Mouse (Mus musculus) heart, postnatal 14 days (tissue): ENCODE measurements around the gene Gimap4. TPM values are rescaled to one million over a fixed set of nuclear protein-coding genes. Genes with fewer than 3 reads are reported as not detected.
A peak's percentile ranks its signal among the peaks of the same experiment; 100 is the strongest.
"Not testable (repeated sequence)": the region's sequence is repeated elsewhere in the genome, so short reads cannot be mapped to it uniquely, and the experiment has no call there.

Experiments used
- DNase-seq, 2 experiments: peaks; one replicate each; pipeline ENCODE4 v3.0.0; 2021 to 2022
- intact Hi-C: fragments of 180-260 bp; cut with DNase I; formaldehyde crosslinking; loops from one replicate; pipeline ENCODE4 v1.15.1; 2025
- total RNA-seq, 2 experiments: library from RNA; stranded (reverse); gene quantifications; 2 replicates each; pipeline ENCODE4 v1.2.3; 2021

The Gimap4 gene
- total RNA-seq, 2 experiments from 2014 or later, result 32.2 to 42.6 TPM

DNA sequence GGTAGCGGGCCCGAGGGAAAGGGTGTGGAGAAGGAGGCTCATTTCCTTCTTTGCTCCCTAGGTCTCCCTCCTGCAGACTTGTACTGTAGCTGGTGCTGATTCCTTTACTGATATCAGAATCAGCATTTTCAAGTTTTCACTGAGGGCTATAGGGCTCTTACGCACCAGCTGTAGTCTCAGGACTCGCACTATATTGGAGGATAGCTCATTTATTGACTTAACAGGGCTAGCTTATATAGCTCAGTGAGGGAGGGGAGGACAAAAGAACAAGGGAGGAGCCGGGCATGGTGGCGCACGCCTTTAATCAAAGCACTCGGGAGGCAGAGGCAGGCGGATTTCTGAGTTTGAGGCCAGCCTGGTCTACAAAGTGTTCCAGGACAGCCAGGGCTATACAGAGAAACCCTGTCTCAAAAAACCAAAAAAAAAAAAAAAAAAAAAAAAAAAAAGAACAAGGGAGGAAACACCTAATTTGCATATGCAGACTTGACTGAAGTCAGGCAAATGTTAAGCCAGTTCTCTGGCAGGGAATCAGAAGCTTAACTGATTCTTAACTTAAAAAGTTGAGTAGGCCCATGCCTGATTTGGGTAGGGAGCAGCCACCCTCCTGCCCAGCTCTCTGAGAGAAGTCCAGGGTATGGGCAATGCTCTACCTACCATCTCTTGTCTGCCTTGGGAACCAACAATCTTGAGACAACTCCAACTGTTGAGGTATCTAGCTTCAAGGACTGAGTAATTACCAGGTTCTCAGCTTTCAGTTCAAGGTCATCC, 9.9 kb upstream of the Gimap4 start:
- no peak for DNase-seq
- intact Hi-C loops, result loop anchor here (2.0 kb wide), 1 partner anchor 28 kb away; the partner anchor contains the start of gene Gimap8

GRCm38 (mm10) chr6:48675400-48675930, 8.9 kb upstream of the Gimap4 start:
- no peak for DNase-seq

GRCm38 (mm10) chr6:48675931-48676859, 8.2 kb upstream of the Gimap4 start, which contains the start of gene Gimap9:
Gimap9 (plus strand) TSS chr6:48676129.
- intact Hi-C loops, result loop anchor here (2.0 kb wide), 1 partner anchor 29 kb away; the partner anchor contains the start of gene Gimap8

More at GRCm38 (mm10) chr6:48675400-48675930, 8.9 kb upstream of the Gimap4 start:
- intact Hi-C loops, result loop anchor here (2.0 kb wide), 1 partner anchor 29 kb away; the partner anchor contains the start of gene Gimap8

DNA sequence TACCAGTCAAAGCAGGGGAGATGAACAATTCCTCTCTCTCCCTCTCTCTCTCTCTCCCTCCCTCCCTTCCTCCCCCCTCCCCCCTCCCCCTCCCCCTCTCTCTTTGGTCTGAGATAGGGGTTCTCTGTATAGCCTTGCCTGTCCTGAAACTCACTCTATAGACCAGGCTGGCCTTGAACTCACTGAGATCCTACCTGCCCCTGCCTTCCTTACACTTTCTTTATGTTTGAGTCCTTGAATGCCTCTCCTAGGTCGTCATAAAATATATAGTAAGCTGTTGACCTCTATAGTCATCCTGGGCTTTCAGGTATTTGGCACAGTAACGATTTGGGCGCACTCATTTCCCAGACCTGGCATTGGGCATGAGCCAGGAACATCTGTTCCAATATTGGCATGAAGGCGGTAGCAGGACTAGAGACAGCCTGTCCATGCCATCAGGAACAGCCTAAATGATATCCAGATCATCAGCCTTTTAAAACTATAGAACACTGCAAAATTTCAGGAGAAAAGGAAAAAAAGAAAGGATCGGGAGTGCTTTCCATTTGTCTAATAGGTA, 7.4 kb upstream of the Gimap4 start:
- DNase-seq, result no peak
- intact Hi-C loops, result no loop called here

More at GRCm38 (mm10) chr6:48675931-48676859, 8.2 kb upstream of the Gimap4 start, which contains the start of gene Gimap9:
- peak in 1 of 2 experiments; percentile 39 for DNase-seq

GRCm38 (mm10) chr6:48677492-48678345, 6.6 kb upstream of the Gimap4 start:
- DNase-seq, result no peak
- intact Hi-C loops, result no loop called here

GRCm38 (mm10) chr6:48678391-48678790, 6.0 kb upstream of the Gimap4 start:
- intact Hi-C loops, result no loop called here

GRCm38 (mm10) chr6:48679701-48680100, 4.6 kb upstream of the Gimap4 start:
- DNase-seq, result no peak
- intact Hi-C loops, result no loop called here

More at GRCm38 (mm10) chr6:48678391-48678790, 6.0 kb upstream of the Gimap4 start:
- no peak for DNase-seq

- no peak for DNase-seq
- intact Hi-C loops, result no loop called here
Measured at GRCm38 (mm10) chr6:48680421-48680820, 3.9 kb upstream of the Gimap4 start.

- DNase-seq, result no peak
- intact Hi-C loops, result no loop called here
Measured at GRCm38 (mm10) chr6:48681472-48682090, 2.8 kb upstream of the Gimap4 start.

- no peak for DNase-seq
- intact Hi-C loops, result no loop called here
Measured at GRCm38 (mm10) chr6:48682271-48682670, 2.1 kb upstream of the Gimap4 start.

DNA sequence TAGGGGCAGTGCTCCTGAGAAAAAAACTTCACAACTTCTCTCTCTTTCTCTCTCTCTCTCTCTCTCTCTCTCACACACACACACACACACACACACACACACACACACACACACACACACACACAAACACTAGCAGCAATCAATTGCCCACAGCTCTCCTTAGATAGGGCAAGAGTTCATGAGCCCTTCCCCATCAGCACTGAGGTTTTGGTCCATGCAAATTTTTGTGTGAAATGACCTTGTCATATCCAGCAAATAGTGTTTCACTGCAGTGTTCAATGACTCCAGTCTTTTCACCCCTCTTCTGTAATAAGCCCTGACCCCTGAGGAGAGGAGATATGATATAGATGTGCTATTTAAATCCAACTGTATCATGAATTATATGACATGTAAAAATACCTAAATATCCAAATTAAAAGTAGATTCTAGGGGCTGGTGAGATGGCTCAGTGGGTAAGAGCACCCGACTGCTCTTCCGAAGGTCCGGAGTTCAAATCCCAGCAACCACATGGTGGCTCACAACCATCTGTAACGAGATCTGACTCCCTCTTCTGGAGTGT, 1.0 kb upstream of the Gimap4 start:
- DNase-seq, intact Hi-C loops: not testable (repeated sequence)

GRCm38 (mm10) chr6:48684806-48685205, 457 bp downstream of the Gimap4 start:
- DNase-seq, result no peak
- intact Hi-C loops, result loop anchor here (2.0 kb wide), 1 partner anchor 38 kb away; the partner anchor contains the start of gene Gimap8

- no peak for DNase-seq
- intact Hi-C loops, result loop anchor here (2.0 kb wide), 1 partner anchor 38 kb away; the partner anchor contains the start of gene Gimap8
Measured at GRCm38 (mm10) chr6:48685251-48685650, 902 bp downstream of the Gimap4 start.

DNA sequence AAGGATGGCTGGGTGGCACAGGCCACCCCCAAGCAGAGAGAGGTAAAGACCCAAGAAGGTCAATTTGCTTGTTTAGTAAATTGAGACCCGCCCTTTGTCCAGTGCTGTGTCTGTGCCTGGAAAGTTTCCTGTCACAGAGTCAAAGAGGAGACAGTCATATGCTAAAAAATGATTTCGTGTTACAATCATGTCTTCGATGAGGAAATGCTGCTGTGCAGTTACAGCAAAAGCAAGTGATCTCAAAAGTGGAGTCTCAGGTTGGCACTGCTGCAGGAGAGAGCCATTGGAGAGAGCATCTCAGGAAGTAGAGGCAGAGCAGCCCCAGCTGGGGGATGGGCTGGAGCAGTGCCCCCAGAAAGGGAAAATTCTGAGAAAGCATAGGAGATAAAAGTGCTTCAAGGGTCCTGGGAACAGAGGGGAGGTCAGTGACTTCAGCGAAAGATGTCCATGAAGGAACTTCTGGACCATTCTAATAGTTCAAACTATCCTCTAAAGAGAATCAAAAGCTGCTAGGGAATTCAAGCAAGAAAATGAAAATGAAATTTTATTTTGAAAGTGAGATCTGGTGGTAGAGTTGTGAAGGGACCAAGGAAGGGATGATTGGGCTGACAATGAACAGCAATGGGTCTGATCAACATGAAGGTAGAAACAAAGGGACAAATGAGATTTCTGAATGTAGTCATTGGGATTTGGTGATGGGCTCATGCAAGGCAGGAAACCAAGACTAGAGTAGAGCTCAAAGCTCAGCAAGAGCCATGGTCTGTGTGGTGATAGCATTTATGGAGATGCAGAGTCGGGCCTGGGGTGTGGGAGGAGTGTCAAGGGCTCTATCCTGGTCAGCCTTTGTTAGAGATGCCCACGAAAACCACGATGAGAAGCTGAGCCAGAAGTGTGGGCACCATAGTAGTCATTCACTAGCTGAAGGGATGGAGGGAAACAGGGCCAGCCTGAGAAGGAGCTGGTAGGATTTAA, 1.6 kb downstream of the Gimap4 start:
- DNase-seq, result no peak
- intact Hi-C loops, result loop anchor here (2.0 kb wide), 2 partner anchors 15 to 39 kb away; partner anchors contain the start of gene Gimap8

DNA sequence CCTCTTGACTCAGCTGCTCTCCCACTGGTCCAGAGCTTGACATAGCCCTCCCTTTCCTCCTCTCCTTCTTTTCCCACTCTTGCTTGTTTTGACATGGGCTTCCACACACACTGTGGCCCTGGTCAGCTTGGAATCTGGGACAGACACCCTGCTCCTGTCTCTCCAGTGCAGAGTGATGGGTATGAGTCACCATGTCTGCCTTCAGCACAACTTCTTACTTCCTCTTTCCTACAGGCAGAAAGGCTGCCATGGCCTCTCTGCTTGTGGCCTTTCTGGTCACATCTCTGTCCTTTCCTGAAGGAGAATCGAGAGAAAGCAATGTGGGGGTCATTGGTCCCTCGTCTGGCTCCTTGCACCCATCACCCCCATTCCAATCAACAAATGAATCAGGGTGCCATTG, 2.7 kb downstream of the Gimap4 start:
- DNase-seq, result no peak
- intact Hi-C loops, result loop anchor here (2.0 kb wide), 1 partner anchor 14 kb away; no protein-coding TSS in a partner anchor

DNA sequence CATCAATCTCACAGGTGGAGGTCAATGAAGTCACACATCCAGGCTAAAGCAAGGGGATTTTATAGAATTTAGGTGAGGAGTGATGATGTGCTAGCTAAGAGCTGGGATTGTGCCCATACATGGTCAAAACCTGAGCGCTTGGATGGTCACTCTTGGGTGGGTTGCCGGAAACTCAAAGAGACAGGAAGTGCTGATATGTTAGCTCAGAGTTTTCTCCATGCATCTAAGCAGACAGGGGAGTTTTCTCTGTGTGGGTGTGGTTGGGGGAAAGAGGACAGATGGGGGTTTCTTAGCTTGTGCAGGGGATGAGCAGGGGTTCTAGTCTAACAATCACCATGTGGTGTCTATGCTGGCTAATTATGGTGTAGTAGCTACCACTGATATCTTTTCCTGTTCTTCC, 5.0 kb downstream of the Gimap4 start:
- intact Hi-C loops, result no loop called here
- DNase-seq, result no peak

GRCm38 (mm10) chr6:48692962-48693361, 8.6 kb downstream of the Gimap4 start:
- DNase-seq, result no peak
- intact Hi-C loops, result no loop called here
